Mouse (Mus musculus) thymus, postnatal 4 days (tissue): Measurements from ENCODE around the gene Gabrd.
"Not testable (repeated sequence)": the region's sequence is repeated elsewhere in the genome, so short reads cannot be mapped to it uniquely, and the experiment has no call there.

ENCODE experiments used
- DNase-seq: peaks from one replicate; pipeline ENCODE4 v3.0.0; 2021

The Gabrd gene

DNA sequence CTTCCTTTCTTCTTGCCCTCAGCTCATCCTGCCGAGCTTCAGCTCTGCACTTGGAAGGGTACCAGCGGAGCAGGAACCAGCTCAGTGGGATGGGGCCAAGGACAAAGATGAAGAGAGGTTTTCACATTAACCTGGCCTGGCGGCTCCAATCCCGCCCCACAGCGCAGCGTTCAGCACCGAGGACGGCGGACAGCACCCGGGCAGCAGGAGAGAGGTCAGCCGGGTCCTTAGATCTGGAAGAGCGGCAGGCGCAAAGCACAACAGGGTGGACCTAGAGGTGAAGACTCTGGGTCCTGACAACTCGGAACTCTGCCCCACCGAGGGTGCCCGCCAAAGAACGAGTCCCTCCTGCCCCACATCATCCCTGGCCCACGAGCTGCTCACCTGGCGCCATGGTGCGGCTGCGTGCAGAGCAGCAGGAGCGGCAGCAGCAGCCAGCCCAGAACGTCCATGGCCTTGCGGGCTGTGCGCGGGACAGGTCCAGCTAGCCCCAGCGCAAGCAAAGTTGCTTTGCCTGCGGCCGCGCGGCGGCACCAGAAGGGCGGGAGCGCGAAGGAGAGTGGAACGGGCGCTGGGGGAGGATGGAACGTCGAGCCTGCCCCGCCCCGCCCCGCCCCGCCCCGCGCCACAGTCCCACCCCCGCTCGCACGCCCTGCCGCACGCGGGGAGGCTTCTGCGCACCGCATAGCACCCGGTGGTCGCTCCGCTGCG is at the start of gene Gabrd:
Gabrd (minus strand) TSS at position 602 of the 711 bp plus-strand sequence.
- DNase-seq = peak; percentile 72

- DNase-seq = peak; percentile 39
Measured at GRCm38 (mm10) chr4:155442808-155443207, 44.9 kb upstream of the Gabrd start.

- no peak for DNase-seq
Measured at GRCm38 (mm10) chr4:155433993-155434392, 36.1 kb upstream of the Gabrd start.

- no peak for DNase-seq
Measured at GRCm38 (mm10) chr4:155432358-155432757, 34.4 kb upstream of the Gabrd start.

DNA sequence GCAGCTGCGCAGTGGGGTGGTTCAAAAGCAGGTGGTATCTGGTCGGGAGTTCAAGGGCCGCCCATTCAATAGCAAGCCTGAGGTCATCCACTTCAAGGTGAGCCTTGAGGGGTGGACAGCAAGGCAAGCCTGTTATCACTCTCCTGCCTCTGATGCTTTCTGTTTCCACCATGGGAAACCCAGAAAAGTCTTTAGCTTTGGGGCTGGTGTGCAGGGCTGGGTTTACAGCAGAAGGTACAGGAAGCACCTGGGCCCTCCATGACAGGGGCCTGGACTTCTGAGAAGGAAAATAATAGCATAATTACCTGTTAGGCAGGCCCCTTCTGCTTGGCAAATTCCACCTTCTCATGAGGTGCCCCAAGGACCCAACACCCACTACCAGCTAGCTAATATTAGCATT is 31.3 kb upstream of the Gabrd start:
- no peak for DNase-seq

- DNase-seq = no peak
Measured at GRCm38 (mm10) chr4:155428442-155428841, 30.5 kb upstream of the Gabrd start.

GRCm38 (mm10) chr4:155426272-155426671 is 28.4 kb upstream of the Gabrd start:
- DNase-seq = peak; percentile 35

DNA sequence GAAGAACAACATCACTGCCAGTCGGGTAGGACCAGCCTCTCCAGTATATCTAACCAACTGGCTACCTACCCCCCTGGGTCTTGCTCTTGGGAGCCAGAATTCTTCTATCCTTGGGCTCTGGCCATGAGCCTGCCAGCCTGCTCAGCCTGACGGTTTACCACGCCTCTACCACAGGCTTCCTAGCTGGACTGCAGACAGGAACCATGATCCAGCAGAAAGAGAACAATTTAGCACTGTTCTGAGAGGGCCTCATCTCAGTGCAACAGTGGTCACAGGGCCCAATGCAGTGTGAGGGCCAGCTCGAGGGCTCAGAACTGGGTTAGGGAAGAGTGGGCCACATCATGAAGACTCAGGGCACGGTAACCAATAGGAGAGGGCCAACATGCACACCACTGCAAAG is 26.1 kb upstream of the Gabrd start:
- DNase-seq = no peak

DNA sequence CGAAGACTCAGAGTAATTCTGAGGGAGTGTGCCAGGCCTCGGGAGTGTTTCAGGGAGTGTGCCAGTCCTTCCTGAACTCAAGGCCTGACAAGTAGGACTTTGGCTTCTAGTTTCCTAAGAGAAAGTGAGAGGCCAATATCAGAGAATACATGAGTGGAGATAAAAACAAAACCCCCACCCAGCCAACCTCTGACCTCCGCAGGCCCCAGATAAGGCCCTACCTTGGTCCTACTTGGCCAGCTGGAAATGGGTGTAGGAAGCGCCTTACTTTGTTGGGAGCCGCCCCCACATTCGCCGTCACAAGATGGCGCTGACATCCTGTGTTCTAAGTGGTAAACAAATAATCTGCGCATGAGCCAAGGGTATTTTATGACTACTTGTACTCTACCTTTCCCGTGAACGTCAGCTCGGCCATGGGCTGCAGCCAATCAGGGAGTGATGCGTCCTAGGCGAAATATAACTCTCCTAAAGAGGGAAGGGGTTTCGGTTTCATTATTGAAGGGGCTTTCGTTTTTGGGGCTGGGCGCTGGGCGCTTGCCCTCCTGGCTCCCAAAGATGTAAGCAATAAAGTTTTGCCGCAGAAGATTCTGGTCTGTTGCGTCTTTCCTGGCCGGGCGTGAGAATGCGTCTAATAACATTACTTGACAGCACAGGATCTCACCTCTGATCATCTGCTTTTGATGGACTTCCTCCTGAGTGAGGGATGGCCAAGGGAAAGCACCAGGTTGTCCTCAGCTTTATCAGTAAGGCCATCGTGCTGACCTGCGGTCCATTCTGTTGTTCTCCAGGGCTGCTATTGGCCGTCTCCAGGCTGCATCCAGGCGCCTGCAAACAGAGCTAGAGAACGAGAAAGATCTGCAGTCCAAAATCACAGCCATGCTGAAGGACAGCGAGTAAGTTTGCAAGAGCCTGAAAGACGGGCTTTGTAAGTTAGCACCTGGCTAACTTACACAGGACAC is 23.8 kb upstream of the Gabrd start:
- not testable (repeated sequence) for DNase-seq

GRCm38 (mm10) chr4:155420137-155420536 is 22.2 kb upstream of the Gabrd start:
- DNase-seq = no peak

DNA sequence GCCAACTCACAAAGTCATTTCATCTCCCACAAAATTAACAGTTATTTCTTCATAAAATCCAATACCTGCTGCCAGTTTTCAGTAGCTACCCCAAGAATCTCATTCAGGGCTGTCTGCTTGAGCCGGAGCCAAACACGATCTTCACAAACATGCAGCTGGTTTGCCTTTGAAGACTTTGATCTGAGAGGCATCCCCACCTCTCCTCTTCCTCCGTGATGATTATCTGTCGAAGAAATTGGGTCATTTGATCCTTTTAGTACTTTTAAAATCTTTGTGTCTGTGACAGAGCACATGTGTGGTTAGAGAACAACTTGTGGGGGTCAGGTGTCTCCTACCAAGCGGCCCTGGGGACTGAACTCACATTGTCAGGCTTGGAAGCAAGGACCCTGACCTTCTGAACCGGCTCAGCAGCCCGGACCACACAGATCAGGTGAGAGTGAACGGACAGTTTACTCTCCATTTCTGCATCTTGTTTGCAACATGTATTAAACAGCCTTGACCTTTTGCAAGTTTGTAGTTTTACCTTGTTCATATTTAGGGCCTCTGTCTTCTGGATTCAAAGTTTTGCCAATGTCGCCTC is 16.8 kb upstream of the Gabrd start:
- peak; percentile 60 for DNase-seq

DNA sequence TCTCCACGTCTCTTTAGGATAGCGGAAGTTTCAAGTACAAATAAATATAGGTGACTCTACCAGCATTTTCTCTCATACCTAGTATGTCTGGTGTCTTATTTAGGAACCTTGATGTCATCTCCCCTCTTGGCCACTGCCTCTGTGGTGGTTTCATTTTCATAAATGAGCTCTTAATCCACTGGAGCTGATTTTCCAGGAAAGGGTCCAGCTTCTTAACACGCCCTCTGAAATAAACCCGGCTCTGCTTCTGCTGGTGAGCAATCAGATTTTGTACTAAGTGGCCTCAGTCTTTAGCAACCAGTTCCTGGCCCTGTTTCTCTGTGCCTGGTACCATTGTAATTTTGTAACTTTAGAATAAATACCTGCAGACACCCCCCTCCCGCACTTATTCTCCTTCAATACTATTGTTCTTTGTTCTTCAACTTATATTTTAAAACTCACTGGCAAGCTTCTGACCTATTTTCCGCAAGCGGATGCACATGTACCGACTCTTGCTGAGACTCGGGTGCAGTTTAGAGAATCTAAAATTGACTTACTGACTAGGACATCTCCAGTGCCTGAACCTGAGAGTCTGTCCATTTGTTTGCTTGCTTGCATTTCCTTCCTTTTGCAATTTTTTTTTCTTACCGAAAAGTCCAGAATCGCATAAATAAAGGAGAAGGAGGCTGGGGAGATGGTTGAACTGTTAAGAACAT is 15.9 kb upstream of the Gabrd start:
- DNase-seq = peak; percentile 45

- no peak for DNase-seq
Measured at GRCm38 (mm10) chr4:155412124-155412523, 14.2 kb upstream of the Gabrd start.

DNA sequence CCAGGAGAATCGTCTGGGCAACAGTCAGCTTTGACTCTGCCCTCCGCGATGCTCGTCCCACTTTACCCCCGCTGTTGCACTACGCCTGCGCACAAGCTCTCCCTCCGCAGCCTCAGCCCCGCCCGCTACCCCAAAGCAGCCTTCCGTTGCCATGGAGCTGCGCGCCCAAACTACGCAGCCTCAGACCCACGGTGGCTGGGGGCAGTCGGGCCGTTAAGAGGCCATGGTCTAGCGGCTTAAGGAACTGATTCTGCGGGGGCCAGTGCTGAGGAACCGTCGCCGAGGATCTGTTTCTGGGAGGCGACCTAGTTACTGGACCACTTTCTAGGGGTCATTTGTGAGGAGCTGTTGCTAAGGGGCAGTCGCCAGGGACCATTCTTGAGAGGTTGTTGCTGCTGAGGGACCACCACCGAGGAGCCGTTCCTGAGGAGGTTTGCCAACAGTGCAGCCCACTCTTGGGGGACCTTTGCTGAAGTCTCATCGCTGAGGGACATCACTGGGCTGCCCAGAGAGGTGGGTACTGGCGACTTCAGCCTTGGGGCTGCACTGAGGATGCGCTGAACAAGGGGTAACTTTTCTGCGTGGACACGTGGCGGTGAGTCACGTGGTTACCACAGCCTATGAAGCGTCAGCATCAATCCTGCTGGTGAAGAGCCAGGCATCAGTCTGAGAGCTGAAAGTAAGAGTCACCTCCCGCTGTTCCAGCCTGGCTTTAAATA is 11.3 kb upstream of the Gabrd start, which contains the start of gene Cfap74:
Cfap74 (plus strand) TSS at position 133 of the 719 bp plus-strand sequence.
- DNase-seq = peak; percentile 92

GRCm38 (mm10) chr4:155408695-155409057 is 10.8 kb upstream of the Gabrd start:
- no peak for DNase-seq

DNA sequence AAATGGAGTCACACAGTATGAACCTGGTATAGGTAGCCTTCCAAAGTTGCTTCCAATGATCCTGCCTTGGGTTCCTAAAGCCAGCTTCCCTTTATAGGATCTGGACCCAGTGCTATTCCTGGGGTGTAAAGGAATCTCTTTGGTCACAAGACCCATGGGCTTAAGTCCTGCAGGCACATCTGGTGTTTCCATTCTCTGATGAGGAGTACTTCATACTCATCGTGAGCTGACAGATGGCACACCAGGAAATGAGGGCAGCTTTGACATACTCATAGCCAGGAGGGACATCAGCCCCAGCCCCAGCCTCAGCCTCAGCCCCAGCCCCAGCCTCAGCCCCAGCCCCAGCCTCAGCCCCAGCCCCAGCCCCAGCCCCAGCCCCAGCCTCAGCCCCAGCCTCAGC is 4.6 kb upstream of the Gabrd start:
- DNase-seq = no peak

DNA sequence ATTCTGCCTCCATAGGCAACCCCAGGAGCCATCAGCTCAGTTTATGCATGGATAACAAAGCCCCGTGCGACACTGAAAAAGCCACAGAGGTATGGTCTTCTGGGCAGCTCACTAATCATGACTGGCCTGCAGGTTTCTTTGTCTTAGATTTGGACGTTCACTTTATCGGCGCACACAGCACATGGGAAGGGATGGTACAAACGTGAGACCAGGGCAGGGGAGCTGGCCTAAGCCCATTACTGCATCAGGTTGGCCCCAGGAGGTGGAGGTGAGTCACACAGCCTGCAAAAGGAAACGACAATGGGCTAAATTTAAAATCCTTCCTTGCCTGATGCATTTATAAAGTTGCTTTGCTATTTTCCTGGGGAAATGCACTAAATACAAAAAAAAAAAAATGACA is 3.2 kb upstream of the Gabrd start:
- DNase-seq = no peak

- DNase-seq = no peak
Measured at GRCm38 (mm10) chr4:155398222-155398540, 269 bp upstream of the Gabrd start.

- DNase-seq = no peak
Measured at GRCm38 (mm10) chr4:155396751-155397150, 1.2 kb downstream of the Gabrd start.

GRCm38 (mm10) chr4:155395471-155395870 is 2.4 kb downstream of the Gabrd start:
- DNase-seq = no peak

DNA sequence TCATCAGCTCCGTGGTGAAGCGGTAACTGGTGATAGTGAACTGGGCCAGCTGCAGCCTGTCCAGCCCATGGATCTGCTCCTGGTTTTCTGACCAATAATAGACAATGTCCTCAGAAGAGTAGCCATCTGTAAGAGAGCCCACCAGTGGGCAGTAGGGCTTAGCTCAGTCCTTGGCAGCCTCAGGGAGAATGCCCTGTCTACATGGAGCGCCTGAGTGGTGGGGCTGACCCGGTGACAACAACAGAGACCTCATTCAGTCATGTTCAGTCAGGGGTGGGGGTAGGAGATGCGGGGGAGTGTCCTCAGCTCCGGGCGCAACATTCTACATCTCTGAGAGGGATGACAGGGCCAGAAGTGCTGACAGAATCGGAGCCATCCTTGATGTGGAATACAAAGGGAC is 10.7 kb downstream of the Gabrd start:
- DNase-seq = no peak

GRCm38 (mm10) chr4:155383326-155383725 is 14.6 kb downstream of the Gabrd start:
- DNase-seq = no peak
